Mouse (Mus musculus) Muller cell, postnatal 12 days (primary cell): ENCODE results near the gene Caln1.
"Not testable (repeated sequence)": the region's sequence is repeated elsewhere in the genome, so short reads cannot be mapped to it uniquely, and the experiment has no call there.

Experiments
- DNase-seq: peaks from one replicate; pipeline ENCODE4 v3.0.0-alpha.2; 2015; ENCODE audit errors: inconsistent ontology term

Gene Caln1

GRCm38 (mm10) chr5:130547496-130547895, 178.2 kb downstream of the Caln1 start:
- DNase-seq = no peak

DNA sequence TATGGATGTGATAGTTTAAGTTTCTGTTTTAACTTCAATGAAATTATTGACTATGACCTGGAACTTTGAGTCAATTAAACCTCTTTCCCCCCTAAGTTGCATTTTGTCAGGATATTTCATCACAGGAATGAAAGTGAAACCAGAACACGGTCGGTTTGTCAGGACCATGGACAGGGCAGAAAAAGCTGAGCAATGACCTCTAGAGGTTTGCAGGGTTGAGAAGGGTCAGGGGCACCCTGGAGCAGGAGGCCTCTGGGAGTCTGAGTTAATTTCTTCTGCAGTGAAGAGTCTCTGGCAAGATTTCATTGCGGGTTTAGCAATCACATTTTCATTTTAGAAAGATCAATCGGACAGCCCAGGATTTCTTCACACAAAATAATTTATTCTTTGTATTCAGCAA, 184.7 kb downstream of the Caln1 start:
- no peak for DNase-seq

DNA sequence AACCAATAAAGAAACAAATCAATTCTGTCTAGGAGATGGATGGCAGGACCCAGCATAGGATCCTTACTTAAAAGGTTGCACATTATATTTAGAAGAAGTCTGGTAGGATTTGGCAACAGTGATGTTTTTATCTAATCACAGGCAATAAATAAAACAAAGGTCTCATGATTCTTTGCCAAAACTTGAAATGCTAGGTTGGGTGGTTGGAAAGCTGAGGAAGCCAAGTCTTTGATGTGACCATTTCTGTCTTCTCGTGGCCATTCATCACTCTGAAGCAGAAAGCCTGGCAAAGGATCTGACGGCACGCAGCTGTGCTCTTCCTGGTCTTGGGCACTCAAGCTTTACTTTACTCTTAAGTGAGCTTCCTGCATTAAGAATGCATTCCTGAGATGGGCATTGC, 193.9 kb downstream of the Caln1 start:
- no peak for DNase-seq

- DNase-seq = no peak
Observed at GRCm38 (mm10) chr5:130566002-130566401, 196.7 kb downstream of the Caln1 start.

DNA sequence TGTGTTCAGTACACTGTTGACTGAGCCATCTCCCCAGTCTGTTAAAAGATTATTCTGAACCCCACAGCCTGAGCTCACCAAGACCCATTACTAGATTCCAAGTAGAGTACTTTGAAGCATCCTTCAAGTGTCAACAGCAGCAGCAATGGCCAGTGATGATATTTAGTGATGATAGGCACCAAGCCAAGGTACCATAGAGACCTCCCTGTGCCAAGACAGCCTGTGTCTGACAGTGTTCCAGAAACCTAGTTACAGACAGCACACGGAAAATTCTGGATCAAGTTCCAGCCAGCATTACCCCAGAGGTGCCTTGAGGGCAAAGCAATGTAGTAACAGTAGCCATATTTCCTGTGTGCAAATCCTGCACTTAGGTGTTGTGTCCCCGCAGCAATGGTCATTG, 208.3 kb downstream of the Caln1 start:
- no peak for DNase-seq

GRCm38 (mm10) chr5:130584042-130584441, 214.8 kb downstream of the Caln1 start:
- DNase-seq = no peak

DNA sequence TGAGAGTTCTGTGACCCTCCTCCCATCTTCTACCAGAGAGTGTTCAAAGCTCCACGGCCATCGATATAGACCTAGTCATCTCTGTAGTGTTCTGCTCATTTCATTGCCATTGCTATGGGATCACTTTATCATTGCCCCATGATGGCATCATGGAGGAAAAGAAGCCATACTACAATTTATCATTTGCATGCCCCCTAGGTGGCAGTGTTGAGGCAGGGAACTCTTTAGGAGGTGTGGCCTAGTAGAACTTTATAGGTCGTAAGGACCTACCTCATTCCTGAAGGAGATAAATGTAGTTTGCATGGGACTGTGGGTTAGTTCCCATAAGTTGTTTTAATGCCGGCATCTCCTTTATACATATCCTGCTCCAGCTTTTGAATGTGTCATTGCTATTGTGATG, 217.0 kb downstream of the Caln1 start:
- DNase-seq = no peak

- no peak for DNase-seq
Observed at GRCm38 (mm10) chr5:130596541-130596940, 227.3 kb downstream of the Caln1 start.

GRCm38 (mm10) chr5:130613657-130614056, 244.4 kb downstream of the Caln1 start:
- DNase-seq = no peak

DNA sequence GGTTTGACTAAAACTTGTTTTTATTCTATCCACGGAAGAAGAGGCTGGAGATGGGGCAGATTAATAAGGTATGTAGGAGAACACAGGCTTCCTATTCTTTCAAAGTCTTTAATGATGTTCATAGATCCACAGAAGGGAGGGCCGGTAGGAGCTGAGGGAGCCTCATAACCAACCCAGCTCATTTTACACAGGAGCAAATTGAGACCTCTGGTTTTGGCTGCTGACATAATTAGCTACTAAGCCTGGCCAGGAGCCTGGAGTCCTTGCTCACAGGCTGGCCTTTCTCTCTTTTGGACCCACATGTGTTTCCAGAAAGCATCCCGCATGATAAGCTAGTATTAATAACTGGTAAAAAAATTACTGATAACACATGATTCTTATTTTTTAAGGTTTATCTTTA, 245.0 kb downstream of the Caln1 start:
- no peak for DNase-seq

GRCm38 (mm10) chr5:130620060-130620459, 250.8 kb downstream of the Caln1 start:
- no peak for DNase-seq

GRCm38 (mm10) chr5:130623206-130623605, 254.0 kb downstream of the Caln1 start:
- DNase-seq = peak; percentile 93

DNA sequence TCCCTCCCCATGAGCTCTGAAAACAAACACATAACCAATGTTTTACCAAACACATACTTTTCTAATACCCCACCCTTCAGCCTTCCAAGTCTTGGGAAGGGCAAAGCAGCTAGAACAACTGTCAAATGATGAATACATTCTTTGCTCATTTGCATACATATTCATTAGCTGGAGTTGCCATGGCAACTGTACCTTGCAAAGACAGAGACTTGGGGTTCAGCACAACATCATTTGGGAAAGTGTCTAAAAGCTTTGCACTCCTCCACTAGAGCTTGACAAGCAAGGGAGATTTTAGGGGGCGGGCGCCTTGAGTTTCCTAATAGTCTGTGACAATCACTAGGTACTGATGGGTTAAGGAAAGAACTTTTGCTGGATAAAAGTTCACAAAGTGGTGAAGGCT, 258.5 kb downstream of the Caln1 start:
- no peak for DNase-seq

GRCm38 (mm10) chr5:130635397-130635796, 266.1 kb downstream of the Caln1 start:
- no peak for DNase-seq

- DNase-seq = no peak
Observed at GRCm38 (mm10) chr5:130641881-130642280, 272.6 kb downstream of the Caln1 start.

DNA sequence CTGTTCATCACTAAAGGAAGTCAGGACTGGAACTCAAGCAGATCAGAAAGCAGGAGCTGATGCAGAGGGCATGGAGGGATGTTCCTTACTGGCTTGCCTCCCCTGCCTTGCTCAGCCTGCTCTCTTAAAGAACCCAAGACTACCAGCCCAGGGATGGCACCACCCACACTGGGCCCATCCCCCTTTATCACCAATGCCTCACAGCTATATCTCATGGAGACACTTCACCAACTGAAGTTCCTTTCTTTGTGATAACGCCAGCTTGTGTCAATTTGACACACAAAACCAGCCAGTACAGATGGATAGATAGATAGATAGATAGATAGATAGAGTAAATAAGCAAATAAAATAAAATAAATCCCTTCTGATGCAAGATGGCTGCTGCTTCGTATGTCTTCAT, 276.9 kb downstream of the Caln1 start:
- not testable (repeated sequence) for DNase-seq

DNA sequence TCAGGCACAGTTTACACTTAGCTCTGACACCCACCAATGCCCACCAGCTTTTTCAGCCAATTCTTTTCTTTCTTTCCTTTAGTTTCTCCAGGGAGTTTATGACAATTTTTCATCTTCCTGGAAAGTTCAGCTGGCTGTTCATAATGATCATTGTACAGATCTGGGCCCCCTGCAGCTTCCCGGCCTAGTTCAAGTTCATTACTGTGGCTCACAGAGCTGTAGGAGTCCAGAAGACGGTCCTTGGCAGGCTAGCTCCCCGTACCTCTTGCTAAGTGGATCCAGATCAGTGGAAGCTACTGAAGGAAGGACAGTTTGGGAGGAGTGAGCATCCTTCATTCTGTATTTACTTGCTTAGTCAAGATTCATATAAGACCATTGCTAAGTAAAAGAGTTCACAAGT, 288.9 kb downstream of the Caln1 start:
- peak; percentile 45 for DNase-seq

DNA sequence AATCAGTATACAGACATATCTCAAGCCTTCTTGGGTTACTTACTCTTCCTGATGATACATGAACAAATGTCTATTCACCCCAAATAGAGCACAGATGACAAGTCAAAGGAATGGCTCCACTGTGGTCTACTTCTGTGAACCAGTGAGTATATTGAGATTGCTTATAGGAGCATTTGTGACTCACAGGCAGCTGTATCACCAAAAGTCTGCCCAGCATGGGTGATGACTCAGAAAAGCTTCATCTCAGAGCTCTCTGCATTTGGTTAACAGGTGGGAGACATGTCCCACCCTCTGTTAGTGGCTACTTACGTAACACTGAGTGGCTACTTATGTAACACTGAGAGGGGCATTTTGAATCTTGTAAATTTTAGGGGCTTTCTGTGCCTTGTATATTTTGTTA, 296.8 kb downstream of the Caln1 start:
- DNase-seq = peak; percentile 76

GRCm38 (mm10) chr5:130672588-130672987, 303.3 kb downstream of the Caln1 start:
- DNase-seq = peak; percentile 5

GRCm38 (mm10) chr5:130673092-130673491, 303.8 kb downstream of the Caln1 start:
- DNase-seq = peak; percentile 7

DNA sequence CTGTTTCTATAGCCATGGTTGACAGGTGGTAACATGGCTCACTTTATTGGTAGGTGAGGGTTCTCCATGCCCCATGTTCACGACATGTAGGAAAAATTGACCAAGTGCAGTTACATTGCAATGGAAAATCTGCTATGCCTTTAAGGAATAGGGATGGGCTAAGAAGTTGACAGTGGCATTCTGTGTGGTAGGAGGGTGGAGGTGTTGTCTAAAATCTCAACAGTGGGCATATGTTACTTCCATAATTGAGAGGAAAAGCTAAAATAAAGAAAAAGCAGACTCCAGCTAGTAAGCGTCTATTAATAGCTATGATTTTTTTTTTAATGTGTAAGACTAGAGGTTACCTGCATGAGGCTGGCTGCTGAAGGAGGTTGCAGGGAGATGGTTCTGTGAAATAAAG, 308.6 kb downstream of the Caln1 start:
- no peak for DNase-seq

GRCm38 (mm10) chr5:130685911-130686658, 316.8 kb downstream of the Caln1 start:
- no peak for DNase-seq

GRCm38 (mm10) chr5:130688385-130689138, 319.3 kb downstream of the Caln1 start:
- no peak for DNase-seq
